Mouse (Mus musculus): ENCODE results near the gene Coq6.

Gene Coq6

GRCm38 (mm10) chr12:84396947-84397679 is 35.7 kb downstream of the Coq6 start:
- DNase-seq (ENCODE audit: low spot score): no peak

DNA sequence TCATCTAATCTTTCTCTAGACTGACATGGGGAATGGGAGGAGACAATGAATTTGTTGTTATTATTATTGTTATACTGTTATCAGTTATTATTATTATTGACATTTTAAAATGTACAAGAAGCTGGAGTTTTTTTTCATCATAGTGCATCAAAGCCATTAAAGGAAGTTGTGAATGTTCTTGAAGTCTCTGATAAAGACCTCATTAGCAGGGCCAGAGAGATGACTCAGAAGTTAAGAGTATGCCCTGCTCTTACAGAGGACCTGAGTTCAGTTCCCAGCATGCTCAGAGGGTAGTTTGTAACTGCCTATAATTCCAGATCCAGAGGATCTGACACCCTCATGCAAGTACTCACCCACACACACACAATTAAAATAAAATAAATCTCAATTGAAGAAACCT is 36.2 kb downstream of the Coq6 start:
- DNase-seq (ENCODE audit: low spot score): no peak

GRCm38 (mm10) chr12:84398629-84399028 is 37.2 kb downstream of the Coq6 start:
- DNase-seq (ENCODE audit: low spot score): no peak

- DNase-seq (ENCODE audit: low spot score): no peak
Observed at GRCm38 (mm10) chr12:84399135-84399534, 37.7 kb downstream of the Coq6 start.

GRCm38 (mm10) chr12:84399663-84400062 is 38.2 kb downstream of the Coq6 start:
- DNase-seq (ENCODE audit: low spot score): no peak

GRCm38 (mm10) chr12:84400068-84400467 is 38.6 kb downstream of the Coq6 start:
- no peak for DNase-seq (ENCODE audit: low spot score)

DNA sequence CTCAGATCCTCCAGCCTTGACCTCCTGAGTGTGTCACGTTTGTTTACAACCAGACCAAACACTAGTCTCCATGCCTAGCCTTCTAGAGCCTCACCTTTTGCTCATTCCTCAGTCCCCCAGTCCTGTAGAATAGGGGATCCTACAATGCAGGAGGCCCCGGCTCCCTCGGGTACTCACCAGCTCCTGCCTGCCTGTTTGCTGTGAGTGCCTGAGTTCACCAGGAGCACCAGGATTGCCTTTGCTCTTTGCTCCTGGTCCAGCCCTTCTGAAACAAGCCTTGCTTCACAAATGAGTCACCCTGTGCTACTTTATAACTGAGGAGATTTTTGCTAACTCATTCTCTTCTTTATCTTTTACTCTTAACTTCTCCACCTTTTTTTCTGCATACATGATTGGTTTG is 39.2 kb downstream of the Coq6 start:
- no peak for DNase-seq (ENCODE audit: low spot score)

DNA sequence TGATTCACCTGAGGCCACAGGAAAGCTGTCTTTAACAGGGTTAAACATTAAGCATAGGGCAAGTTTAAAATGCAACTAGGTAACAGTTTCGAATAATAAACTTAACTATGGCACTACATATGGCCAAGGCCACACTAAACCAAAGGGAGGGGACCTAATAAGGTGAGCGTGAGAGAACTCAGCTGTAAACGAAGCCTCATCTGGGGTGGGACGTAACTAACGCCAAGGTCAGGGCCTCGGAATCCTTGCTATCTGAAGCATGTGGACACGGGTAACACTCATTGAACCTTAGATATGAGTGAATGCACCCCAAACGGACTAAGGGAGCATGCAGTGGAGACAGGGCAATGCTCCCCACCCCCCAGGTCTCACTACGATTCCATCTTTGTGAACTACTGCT is 41.5 kb downstream of the Coq6 start:
- DNase-seq (ENCODE audit: low spot score): no peak

- DNase-seq (ENCODE audit: low spot score): no peak
Observed at GRCm38 (mm10) chr12:84404541-84404940, 43.1 kb downstream of the Coq6 start.

DNA sequence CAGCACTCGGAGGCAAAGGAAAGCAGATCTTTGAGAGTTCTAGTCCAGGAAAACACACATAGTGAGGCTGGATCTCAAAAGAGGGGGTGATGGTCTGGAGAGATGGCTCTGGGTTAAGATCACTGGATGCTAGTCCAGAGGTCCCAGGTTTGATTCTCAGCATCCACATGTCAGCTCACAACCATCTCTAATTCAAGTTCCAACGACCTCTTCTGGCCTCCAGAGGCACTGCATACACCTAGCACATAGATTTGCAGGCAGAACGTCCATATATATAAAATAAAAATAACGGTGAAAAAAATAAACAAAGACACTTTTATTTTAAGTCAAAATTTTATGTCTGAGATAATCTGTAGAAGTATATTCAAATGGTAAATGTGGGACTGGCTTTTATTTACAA is 45.8 kb downstream of the Coq6 start:
- no peak for DNase-seq (ENCODE audit: low spot score)

- peak; percentile 47 for DNase-seq (ENCODE audit: low spot score)
Observed at GRCm38 (mm10) chr12:84407874-84408818, 46.7 kb downstream of the Coq6 start.

GRCm38 (mm10) chr12:84408819-84409507 is 47.5 kb downstream of the Coq6 start, which contains the start of the genes Entpd5 and Bbof1:
Entpd5 (minus strand) TSS chr12:84409029.
Bbof1 (plus strand) TSS chr12:84409071.
- DNase-seq (ENCODE audit: low spot score): peak; percentile 75

DNA sequence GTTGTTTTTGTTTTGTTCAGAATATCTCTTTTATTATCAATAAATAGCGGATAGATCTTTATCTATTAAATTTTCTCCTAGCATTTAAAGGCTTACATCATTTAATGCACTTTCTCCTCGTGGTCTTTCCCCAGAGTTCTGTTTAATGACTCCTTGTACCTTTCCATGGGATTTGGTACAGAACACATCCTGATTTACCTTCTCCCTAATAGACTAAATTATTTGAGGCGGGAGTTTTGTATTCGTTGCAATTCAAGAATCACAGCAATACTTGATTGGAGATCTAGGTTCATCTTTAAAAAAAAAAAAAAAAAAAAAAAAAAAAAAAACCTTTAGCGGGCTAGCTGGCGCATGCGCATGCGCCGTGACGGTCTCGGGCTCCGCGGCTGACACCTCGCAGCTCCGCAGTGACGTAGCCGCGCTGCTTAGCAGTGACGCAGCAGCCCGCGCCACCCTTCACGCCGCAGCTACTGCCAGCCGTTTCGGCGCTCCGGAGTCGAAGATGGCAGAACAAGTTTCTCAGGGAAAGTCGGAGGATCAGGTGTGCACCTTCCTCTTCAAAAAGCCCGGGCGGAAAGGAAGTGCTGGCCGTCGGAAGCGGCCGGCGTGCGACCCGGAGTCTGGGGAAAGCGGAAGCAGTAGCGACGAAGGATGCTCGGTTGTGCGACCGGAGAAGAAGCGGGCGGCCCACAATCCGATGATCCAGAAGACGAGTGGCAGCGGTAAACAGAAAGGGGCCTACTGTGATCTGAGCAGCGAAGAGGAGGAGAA is 55.6 kb downstream of the Coq6 start, which contains the start of gene Rnf113a2:
Gene Rnf113a2, plus strand, starts transcription at position 363 of the 771 bp plus-strand sequence.
- peak; percentile 87 for DNase-seq (ENCODE audit: low spot score)

DNA sequence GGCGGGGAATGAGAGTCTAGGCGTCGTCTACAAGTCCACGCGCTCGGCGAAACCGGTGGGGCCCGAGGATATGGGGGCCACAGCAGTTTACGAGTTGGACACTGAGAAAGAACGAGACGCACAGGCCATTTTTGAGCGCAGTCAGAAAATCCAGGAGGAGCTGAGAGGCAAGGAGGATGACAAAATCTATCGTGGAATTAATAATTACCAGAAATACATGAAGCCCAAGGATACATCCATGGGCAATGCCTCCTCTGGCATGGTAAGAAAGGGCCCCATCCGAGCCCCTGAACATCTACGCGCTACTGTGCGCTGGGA is 56.1 kb downstream of the Coq6 start:
- DNase-seq (ENCODE audit: low spot score): no peak

Measured in c-Kit-positive CD71-positive TER-119-positive erythroid progenitor cells, embryonic 14.5 days (primary cell).